Mouse (Mus musculus) kidney, adult 2 months (tissue): ENCODE measurements at regions not wholly inside any gene's neighbourhood (a gene's known extent, or its start where the extent isn't known, plus 50 kb on each side); places are given as distances from the start of the nearest gene placed in this dataset.

Experiments used
- CTCF ChIP-seq: fragments of 200-500 bp; conservative IDR thresholded peaks from 2 replicates; pipeline ENCODE4 v1.5.1; 2011; ENCODE audit warnings: low read depth, mild to moderate bottlenecking, control low read depth, low read length, moderate library complexity, mixed read lengths; ENCODE audit not compliant: insufficient read depth, insufficient read length
- POLR2A ChIP-seq: fragments of 200-500 bp; IDR thresholded peaks from one replicate; pipeline ENCODE4 v1.6.1; 2011; ENCODE audit warnings: low read depth, low read length, control low read depth

GRCm38 (mm10) chr16:78135501-78135900 lies 165.8 kb upstream of the Cxadr start:
- TF ChIP-seq POLR2A (no peak), CTCF (no peak)
